Mouse (Mus musculus) ovary, postnatal 36 days (tissue): ENCODE measurements around the gene Nfatc2.

ENCODE experiments used
- DNase-seq: peaks from one replicate; pipeline ENCODE4 v3.0.0; 2022; ENCODE audit warnings: low spot score, mixed read lengths

The Nfatc2 gene

DNA sequence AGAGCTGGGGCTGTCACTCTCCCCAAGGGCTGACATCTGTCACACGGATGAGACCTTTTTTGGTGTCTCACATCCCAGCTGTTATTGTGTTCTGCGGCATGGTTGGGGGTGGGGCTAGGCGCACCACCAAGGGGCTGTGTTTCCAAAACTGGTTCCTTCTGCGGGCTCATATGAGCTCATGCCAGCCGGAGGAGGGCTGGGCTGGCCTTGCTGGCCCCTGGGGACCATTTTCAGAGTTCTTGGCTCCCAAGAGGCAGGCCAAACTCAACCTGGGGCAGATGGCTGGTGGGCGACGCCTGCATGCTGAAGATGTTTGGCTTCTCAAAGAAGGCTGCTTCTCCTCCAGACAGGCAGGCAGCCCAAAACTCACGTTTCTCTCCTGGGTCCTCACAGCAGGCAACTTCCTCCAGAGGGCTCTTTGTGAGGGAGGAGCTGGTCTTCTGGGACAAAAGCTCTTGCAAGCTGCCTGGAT, 162.4 kb downstream of the Nfatc2 start:
- DNase-seq, result no peak

DNA sequence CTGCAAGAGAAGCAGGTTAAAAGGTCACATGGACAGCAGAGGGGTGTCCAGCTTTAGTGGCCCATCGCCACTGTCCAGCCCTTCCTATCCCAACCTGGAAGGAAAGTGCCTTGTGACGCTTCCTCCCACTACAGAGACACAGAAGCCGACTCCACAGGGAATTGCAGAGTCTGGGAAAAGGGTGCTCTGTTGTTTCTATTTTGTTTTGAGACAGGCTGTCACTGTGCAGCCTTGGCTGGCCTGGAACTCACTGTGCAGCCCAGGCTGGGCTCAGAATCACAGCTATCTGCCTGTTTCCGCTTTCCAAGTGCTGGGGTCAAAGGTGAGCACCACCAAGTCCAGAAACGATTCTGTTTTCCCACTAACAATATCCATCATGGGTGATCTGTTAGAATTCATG, 167.3 kb downstream of the Nfatc2 start:
- DNase-seq, result no peak

GRCm38 (mm10) chr2:168433392-168433791, 168.1 kb downstream of the Nfatc2 start:
- no peak for DNase-seq

DNA sequence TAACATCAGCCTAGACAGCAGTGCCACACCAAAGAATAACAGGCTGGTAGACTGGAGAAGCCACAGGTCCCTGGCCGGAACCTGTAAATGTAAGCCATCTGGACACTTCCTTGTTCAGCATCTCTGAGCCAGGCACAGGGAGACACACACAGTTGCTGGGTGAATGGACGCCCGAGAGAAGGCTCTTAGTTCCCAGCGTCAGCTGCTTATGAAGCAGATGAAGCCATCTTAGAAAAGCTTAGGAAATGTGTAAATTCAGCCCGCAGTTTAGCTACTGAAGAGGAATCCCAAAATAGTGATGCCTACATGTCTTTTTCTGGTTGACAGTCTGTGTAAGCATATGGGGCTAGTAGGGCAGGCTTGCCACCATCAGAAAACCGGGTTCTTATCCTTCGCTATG, 169.1 kb downstream of the Nfatc2 start:
- DNase-seq, result no peak

- DNase-seq, result no peak
Measured at GRCm38 (mm10) chr2:168429598-168429997, 171.9 kb downstream of the Nfatc2 start.

GRCm38 (mm10) chr2:168428375-168428901, 173.0 kb downstream of the Nfatc2 start:
- no peak for DNase-seq
